Mouse (Mus musculus) granulocyte monocyte progenitor cell, adult 5-6 weeks (primary cell): ENCODE data around the gene Opa3. TPM values are rescaled to one million over a fixed set of nuclear protein-coding genes. Genes with fewer than 3 reads are reported as not detected.
A peak's percentile ranks its signal among the peaks of the same experiment; 100 is the strongest.

Experiments used
- ATAC-seq: replicated peaks from 2 replicates; pipeline ENCODE4 v1.8.0; 2016; ENCODE audit warnings: mild to moderate bottlenecking, moderate TSS enrichment, inconsistent platforms; ENCODE audit not compliant: poor library complexity, severe bottlenecking
- total RNA-seq, 2 experiments: library from RNA; stranded (forward) in 1 of 2; stranded (reverse) in 1 of 2; fragments of 200-712, 200-1000 nt in 1 of 2; fragments of >200 nt in 1 of 2; fragmentation: Nextera tagmentation in 1 of 2; gene quantifications; 2 replicates each; pipeline ENCODE4 v1.2.3; 2014 to 2017

The Opa3 gene
- total RNA-seq, 2 experiments from 2014 or later, result 18.3 to 35.1 TPM

DNA sequence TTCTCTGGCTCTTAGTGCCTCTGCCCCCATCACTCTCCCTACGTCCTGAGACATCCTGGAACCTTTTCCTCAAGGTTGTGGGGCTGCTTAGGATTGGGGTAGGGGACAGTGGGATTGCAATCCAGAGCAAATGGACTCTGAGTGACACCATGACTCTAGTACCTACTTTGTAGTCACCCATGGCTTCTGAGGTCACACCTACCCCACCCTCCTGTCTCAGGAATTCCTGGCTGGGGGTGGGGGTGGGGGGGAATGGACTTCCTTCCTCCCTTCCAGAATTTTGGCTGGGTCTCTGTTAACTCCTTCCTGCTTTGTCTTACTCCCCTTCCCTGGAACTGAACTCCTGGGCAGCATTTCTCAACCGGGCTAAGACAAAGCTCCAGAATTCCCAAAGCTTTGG is 14.7 kb upstream of the Opa3 start:
- no peak for ATAC-seq

- peak; percentile 57 for ATAC-seq
Observed at GRCm38 (mm10) chr7:19214369-19214768, 13.8 kb upstream of the Opa3 start.

DNA sequence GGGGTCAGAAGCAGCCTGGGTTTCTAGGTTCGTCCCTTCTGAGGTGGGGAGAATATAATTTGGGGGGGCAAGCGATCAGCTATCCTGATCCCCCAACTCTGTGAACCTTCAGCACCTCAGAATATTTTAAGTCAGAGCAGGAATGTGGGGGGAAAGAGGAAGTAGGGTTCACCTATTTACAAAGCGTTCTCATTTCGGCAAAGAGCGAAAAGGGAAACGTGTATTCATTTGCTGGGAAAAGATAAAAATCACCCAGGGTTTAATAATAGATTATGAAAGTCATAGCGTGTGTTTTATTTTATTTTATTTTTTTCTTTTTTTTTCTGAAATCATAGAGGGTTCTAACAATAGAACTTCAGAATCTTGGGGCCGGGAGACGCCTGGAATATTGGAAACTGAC is 13.2 kb upstream of the Opa3 start:
- no peak; the same call in 1 of the 2 replicates for ATAC-seq

GRCm38 (mm10) chr7:19217492-19217891 is 10.6 kb upstream of the Opa3 start:
- ATAC-seq, result peak; percentile 41

DNA sequence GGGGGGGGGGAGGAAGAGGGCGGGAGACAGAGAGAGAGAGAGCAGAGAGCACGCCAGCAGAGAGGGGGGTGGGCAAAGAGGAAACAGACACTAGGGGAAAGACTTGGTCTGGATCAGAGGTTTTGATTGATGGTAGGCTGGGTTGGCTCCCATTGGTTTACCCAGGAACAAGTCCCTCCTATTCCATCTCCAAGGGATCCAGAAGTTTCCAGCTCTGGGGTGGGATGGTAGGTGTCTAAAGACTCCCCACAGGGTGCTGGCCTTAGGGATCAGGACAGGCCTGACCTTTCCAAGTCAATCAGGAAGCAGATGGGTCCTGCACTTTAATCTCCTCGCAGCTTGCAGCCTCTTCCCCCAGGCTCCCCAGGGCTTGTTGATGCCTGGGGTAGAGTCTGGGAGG is 10.2 kb upstream of the Opa3 start:
- peak; percentile 56 for ATAC-seq

DNA sequence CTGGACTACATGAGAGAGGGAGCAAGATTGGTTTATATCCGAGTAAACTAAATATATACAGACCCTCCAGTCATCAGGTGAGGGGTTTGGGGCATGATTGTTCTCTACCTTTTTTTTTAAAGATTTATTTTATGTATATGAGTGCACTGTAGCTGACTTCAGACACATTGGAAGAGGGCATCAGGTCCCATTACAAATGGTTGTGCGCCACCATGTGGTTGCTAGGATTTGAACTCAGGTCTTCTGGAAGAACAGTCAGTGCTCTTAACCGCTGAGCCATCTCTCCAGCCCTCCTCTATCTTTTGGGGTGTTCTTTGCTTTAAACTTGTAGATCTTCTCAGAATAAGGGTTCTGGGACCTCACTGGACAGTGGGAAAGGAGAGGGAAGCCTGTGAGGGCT is 8.1 kb upstream of the Opa3 start:
- no peak for ATAC-seq

GRCm38 (mm10) chr7:19222189-19222588 is 5.9 kb upstream of the Opa3 start:
- no peak for ATAC-seq

- ATAC-seq, result no peak
Observed at GRCm38 (mm10) chr7:19222875-19223274, 5.3 kb upstream of the Opa3 start.

GRCm38 (mm10) chr7:19224933-19225332 is 3.2 kb upstream of the Opa3 start:
- no peak for ATAC-seq

DNA sequence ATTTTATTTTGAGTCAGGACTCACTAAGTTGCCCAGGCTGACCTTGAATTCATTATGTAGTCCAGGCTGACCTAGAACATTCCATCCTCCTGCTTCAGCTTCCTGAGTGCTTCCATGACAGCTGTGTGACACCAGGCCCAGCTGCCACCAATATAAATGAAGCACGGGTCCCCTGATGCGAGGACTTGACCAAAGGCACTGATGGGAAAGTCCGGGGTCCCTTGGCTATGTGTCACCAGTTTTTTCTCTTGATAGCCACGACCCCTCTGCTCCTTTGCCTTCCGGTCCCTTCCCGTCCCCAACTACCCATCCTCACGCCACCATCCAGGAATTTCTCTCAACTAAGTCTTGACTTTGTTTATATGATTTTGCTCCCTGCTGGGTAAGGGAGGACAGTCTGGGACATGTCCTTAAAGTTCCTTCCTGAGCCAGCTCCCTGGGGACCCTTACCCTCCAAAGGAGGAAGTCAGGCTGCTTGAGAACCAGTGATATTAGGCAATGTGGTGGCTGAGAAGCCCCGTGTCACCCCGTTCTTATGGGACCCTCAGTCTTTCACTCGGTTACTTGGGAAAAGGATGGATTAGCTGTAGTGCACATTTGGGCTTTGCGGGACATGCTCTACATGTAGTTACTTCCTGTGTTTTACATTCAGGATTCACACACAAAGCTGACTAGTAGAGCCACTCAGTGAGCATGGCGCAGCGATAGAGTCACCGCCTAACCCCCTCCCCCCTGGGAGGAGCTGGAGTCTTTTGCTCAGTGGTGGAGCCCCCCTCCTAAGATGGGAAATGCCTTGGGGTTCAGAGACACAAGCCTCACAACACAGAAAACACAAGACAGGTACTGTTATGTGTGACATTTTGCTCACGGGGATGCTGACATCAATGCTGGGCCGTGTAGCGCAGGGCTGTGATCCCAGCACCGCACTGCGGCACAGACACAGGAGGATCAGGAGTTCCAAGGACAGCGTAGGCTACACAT is 1.0 kb upstream of the Opa3 start:
- ATAC-seq, result 0 out of 2 replicates have a peak, but pooled peaks have one; percentile 0

DNA sequence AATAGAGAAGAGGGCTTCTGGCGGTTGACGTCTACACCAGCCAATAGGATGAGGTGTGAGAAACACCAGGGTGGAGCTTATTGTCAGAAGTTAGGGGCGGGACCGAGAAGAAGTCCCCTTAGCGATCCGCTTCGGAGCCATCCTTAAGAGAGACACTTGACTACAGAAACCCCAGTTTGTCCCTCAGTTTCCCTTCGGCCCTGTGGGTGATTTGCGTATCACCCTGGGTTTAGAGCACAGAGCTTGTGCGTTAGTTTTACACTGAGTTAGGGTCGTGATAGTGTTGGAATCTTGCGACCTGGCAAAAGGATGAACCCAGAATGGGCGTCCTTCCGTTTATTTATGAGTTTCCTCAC is 637 bp downstream of the Opa3 start:
- ATAC-seq, result no peak

GRCm38 (mm10) chr7:19229404-19229803 is 1.3 kb downstream of the Opa3 start:
- ATAC-seq, result no peak

- no peak for ATAC-seq
Observed at GRCm38 (mm10) chr7:19230041-19230580, 2.0 kb downstream of the Opa3 start.

- no peak for ATAC-seq
Observed at GRCm38 (mm10) chr7:19230899-19231298, 2.8 kb downstream of the Opa3 start.

DNA sequence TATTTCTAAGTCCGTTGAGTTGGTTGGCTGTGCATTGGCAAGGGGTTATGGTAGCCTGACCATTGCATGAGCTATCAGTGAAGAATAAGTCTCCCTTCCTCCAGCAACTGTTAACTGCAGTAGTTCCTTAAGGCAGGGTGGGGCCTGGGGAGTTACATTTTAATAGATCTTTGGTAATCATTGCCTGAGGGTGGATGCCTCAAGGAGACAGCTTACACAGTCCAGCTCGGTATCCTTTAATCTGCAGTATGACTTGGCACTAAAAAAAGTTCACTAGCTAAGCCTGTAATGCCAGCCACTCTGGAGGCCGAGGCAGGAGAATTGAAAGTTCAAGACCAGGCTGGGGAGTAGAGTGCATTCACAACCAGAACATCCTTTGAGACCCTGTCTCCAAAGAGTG is 3.7 kb downstream of the Opa3 start:
- ATAC-seq, result no peak

- no peak for ATAC-seq
Observed at GRCm38 (mm10) chr7:19234652-19235051, 6.5 kb downstream of the Opa3 start.

- ATAC-seq, result peak; percentile 13
Observed at GRCm38 (mm10) chr7:19235092-19235671, 7.0 kb downstream of the Opa3 start.

GRCm38 (mm10) chr7:19236411-19236810 is 8.3 kb downstream of the Opa3 start:
- ATAC-seq, result no peak

DNA sequence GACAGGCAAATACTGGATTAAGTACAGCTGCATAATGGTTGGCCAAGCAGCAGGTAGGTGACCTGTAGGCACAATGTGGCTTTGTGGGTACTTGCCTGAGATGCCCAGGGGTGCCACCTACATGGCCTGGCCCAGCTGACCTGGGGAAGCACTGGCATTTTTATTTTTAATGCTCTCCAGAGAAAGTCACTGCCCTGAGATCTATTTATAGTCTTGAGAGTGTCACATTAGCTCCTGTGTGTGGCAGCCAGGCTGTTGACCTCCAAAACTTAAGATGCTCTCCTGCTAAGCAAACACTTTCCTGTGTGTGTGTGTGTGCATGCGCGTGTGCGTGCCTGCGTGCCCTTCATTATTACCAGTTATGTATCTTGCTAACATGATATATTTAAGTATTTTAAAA is 10.2 kb downstream of the Opa3 start:
- ATAC-seq, result no peak

DNA sequence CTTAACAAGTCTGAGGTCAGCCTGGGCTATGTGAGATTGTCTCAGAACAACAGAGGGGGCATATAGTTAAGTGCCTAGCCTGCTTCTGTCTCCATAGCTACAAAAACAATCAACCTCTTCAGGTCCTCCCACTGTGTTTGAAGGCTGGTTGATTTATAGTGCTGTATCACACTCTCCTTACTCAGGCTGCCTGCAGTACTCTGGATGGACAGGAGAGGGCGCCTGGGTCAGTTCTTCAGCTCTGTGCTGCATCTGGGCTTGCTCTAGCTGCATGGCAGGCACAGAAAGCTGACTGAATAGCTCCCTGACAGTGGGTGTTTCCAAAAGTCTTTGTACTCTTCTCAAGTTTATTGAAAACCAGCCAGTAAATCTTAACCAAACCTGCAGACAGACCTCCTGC is 11.3 kb downstream of the Opa3 start:
- peak; percentile 94 for ATAC-seq

DNA sequence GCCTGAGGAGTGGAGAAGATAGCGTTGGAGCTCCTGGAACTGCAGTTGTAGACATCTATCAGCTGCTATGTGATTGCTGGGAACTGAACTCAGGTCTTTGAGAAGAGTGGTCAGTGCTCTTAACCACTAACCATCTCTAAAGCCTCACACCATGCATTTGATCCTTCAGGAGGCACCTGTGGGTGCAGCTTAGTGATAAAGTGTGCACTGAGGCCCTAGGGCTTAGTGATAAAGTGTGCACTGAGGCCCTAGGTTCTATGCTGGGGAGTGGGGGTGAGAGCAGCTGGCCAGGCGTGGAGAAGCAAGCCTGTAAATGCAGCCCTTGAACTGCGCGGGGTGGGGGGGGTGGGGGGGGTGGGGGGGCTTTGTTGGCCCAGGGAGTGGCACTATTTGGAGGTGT is 11.9 kb downstream of the Opa3 start:
- ATAC-seq, result no peak
